Mouse (Mus musculus): ENCODE data around the gene Anks6. TPM values are rescaled to one million over a fixed set of nuclear protein-coding genes. Genes with fewer than 3 reads are reported as not detected.
A peak's percentile ranks its signal among the peaks of the same experiment; 100 is the strongest.
"Not testable (repeated sequence)": the region's sequence is repeated elsewhere in the genome, so short reads cannot be mapped to it uniquely, and the experiment has no call there.

Anks6 gene
- polyA plus RNA-seq, 1 experiment = 0.13 TPM

- H3K27me3 ChIP-seq (replicated peaks) = peaks cover 15% of the 10 kb centered on the region
- H3K36me3 ChIP-seq (replicated peaks; ENCODE audit: low read length) = no peaks in the 10 kb centered on the region
- no peaks in the 10 kb centered on the region for H3K9me3 ChIP-seq
- no peak for TF ChIP-seq GATA1 (IDR thresholded peaks at IDR 0.05; ENCODE audit: borderline replicate concordance, low read length)
- no peak for TF ChIP-seq FLI1 (IDR thresholded peaks at IDR 0.05; ENCODE audit: low read length)
- H3K4me3 ChIP-seq (replicated peaks) = peak overlapping the region; percentile 28
- H3K4me1 ChIP-seq = no peaks in the 10 kb centered on the region
Observed at GRCm38 (mm10) chr4:47079997-47080646, 22.9 kb upstream of the Anks6 start.

DNA sequence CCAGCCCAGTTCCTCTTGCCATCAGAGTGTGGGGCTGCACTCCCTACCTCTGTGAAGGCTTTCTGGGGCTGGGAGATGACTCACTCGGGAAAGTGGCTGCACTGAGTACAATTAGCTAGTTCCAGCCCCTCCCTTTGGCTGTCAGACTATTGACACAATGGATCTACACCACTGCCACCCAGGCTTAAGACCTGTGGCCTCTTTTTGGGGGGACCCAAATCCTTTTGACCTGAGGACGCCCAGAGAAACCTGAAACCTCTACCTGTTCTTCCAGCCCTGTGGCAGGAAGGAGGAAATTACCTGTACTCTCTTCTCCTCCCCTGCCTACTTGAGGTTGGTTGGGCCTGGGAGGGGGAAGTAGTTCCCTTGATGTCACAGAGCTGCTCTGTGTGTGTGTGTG is 17.8 kb upstream of the Anks6 start:
- no peaks in the 10 kb centered on the region for H3K4me1 ChIP-seq
- TF ChIP-seq FLI1 (IDR thresholded peaks at IDR 0.05; ENCODE audit: low read length) = no peak
- no peak for TF ChIP-seq GATA1 (IDR thresholded peaks at IDR 0.05; ENCODE audit: borderline replicate concordance, low read length)
- no peak overlapping the region for H3K4me3 ChIP-seq (replicated peaks)
- H3K9me3 ChIP-seq = no peaks in the 10 kb centered on the region
- peaks cover 7% of the 10 kb centered on the region for H3K27me3 ChIP-seq (replicated peaks)
- H3K36me3 ChIP-seq (replicated peaks; ENCODE audit: low read length) = no peaks in the 10 kb centered on the region

GRCm38 (mm10) chr4:47060900-47061299 is 3.7 kb upstream of the Anks6 start:
- peaks cover 42% of the 10 kb centered on the region for H3K27me3 ChIP-seq (replicated peaks)
- H3K9me3 ChIP-seq = peaks cover 5% of the 10 kb centered on the region
- H3K4me1 ChIP-seq = peaks cover 10% of the 10 kb centered on the region
- H3K36me3 ChIP-seq (replicated peaks; ENCODE audit: low read length) = no peaks in the 10 kb centered on the region
- no peak overlapping the region for H3K4me3 ChIP-seq (replicated peaks)
- TF ChIP-seq FLI1 (IDR thresholded peaks at IDR 0.05; ENCODE audit: low read length) = no peak
- TF ChIP-seq GATA1 (IDR thresholded peaks at IDR 0.05; ENCODE audit: borderline replicate concordance, low read length) = no peak

GRCm38 (mm10) chr4:47057510-47058325 is 491 bp upstream of the Anks6 start:
- H3K4me3 ChIP-seq (replicated peaks) = peak overlapping the region; percentile 89

GRCm38 (mm10) chr4:47055570-47056080 is 1.6 kb downstream of the Anks6 start:
- no peak for TF ChIP-seq GATA1 (IDR thresholded peaks at IDR 0.05; ENCODE audit: borderline replicate concordance, low read length)
- TF ChIP-seq FLI1 (IDR thresholded peaks at IDR 0.05; ENCODE audit: low read length) = no peak
- Histone ChIP-seq H3K4me1 (peaks cover 10% of the 10 kb centered on the region), H3K4me3 (replicated peaks) (no peak overlapping the region), H3K36me3 (replicated peaks; ENCODE audit: low read length) (no peaks in the 10 kb centered on the region), H3K9me3 (peaks cover 16% of the 10 kb centered on the region), H3K27me3 (replicated peaks) (peaks cover 77% of the 10 kb centered on the region)

More at GRCm38 (mm10) chr4:47057510-47058325, 491 bp upstream of the Anks6 start:
- Histone ChIP-seq H3K36me3 (replicated peaks; ENCODE audit: low read length) (no peaks in the 10 kb centered on the region), H3K9me3 (peaks cover 16% of the 10 kb centered on the region), H3K4me1 (peaks cover 10% of the 10 kb centered on the region), H3K27me3 (replicated peaks) (peaks cover 60% of the 10 kb centered on the region)
- TF ChIP-seq FLI1 (IDR thresholded peaks at IDR 0.05; ENCODE audit: low read length) = no peak
- no peak for TF ChIP-seq GATA1 (IDR thresholded peaks at IDR 0.05; ENCODE audit: borderline replicate concordance, low read length)

DNA sequence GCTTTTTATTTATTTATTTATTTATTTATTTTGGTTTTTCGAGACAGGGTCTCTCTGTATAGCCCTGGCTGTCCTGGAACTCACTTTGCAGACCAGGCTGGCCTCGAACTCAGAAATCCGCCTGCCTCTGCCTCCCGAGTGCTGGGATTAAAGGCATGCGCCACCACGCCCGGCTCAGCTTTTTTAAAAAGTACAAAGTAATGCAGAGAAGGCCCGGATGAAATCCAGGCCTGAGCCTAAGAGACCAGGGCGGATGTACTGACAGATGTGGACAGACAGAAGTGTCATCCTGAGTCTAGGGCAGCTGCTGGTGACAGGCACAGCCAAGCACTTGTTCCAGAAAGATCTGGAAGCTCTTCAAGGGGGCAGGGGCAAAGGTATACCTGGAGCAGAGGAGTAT is 2.1 kb downstream of the Anks6 start:
- not testable (repeated sequence) for H3K4me3 ChIP-seq (replicated peaks); H3K4me1 ChIP-seq; H3K36me3 ChIP-seq (replicated peaks; ENCODE audit: low read length)
- peaks cover 16% of the 10 kb centered on the region for H3K9me3 ChIP-seq
- H3K27me3 ChIP-seq (replicated peaks) = peaks cover 78% of the 10 kb centered on the region

DNA sequence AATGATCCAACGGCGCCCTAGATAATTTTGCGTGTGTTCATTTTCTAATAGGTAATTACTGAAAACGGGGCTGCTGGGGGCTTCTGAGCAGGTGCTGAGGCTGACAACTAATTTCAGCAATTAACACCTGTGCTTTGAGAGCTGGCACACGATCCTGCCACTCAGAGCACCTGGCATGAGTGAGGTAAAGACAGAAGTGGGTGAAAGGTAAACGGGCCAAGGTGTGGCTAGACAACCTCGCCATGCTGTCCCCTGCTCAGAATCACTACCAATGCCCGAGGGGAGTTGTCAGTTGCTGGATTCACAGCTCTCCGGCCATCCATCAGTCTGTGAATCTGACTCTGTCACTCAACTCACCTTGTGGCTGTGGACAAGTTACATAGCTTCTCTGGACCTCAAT is 5.3 kb downstream of the Anks6 start:
- Histone ChIP-seq H3K4me1 (peaks cover 4% of the 10 kb centered on the region), H3K9me3 (peaks cover 16% of the 10 kb centered on the region), H3K27me3 (replicated peaks) (peaks cover 72% of the 10 kb centered on the region)

GRCm38 (mm10) chr4:47050642-47051381 is 6.4 kb downstream of the Anks6 start:
- Histone ChIP-seq H3K4me3 (replicated peaks) (no peak overlapping the region), H3K9me3 (peaks cover 10% of the 10 kb centered on the region), H3K27me3 (replicated peaks) (peaks cover 65% of the 10 kb centered on the region), H3K4me1 (peaks cover 4% of the 10 kb centered on the region; the same call in 1 of the 2 replicates), H3K36me3 (replicated peaks; ENCODE audit: low read length) (no peaks in the 10 kb centered on the region)
- no peak for TF ChIP-seq GATA1 (IDR thresholded peaks at IDR 0.05; ENCODE audit: borderline replicate concordance, low read length)
- no peak for TF ChIP-seq FLI1 (IDR thresholded peaks at IDR 0.05; ENCODE audit: low read length)

More for the DNA sequence above, 5.3 kb downstream of the Anks6 start:
- Histone ChIP-seq H3K4me3 (replicated peaks) (no peak overlapping the region), H3K36me3 (replicated peaks; ENCODE audit: low read length) (no peaks in the 10 kb centered on the region)
- TF ChIP-seq GATA1 (IDR thresholded peaks at IDR 0.05; ENCODE audit: borderline replicate concordance, low read length) (no peak), FLI1 (IDR thresholded peaks at IDR 0.05; ENCODE audit: low read length) (no peak)

- peaks cover 3% of the 10 kb centered on the region; the same call in 1 of the 2 replicates for H3K9me3 ChIP-seq
Observed at GRCm38 (mm10) chr4:47050167-47050566, 7.1 kb downstream of the Anks6 start.

More at GRCm38 (mm10) chr4:47050167-47050566, 7.1 kb downstream of the Anks6 start:
- peaks cover 60% of the 10 kb centered on the region for H3K27me3 ChIP-seq (replicated peaks)
- TF ChIP-seq GATA1 (IDR thresholded peaks at IDR 0.05; ENCODE audit: borderline replicate concordance, low read length) (no peak), FLI1 (IDR thresholded peaks at IDR 0.05; ENCODE audit: low read length) (no peak)
- no peak overlapping the region for H3K4me3 ChIP-seq (replicated peaks)
- no peaks in the 10 kb centered on the region for H3K36me3 ChIP-seq (replicated peaks; ENCODE audit: low read length)
- peaks cover 4% of the 10 kb centered on the region; the same call in 1 of the 2 replicates for H3K4me1 ChIP-seq
